Mouse (Mus musculus): ENCODE data around the gene Tmem189. TPM values are rescaled to one million over a fixed set of nuclear protein-coding genes. Genes with fewer than 3 reads are reported as not detected.

The Tmem189 gene
- polyA plus RNA-seq, 3 experiments from 2014 or later = 12.5 to 16.8 (median 12.8) TPM

DNA sequence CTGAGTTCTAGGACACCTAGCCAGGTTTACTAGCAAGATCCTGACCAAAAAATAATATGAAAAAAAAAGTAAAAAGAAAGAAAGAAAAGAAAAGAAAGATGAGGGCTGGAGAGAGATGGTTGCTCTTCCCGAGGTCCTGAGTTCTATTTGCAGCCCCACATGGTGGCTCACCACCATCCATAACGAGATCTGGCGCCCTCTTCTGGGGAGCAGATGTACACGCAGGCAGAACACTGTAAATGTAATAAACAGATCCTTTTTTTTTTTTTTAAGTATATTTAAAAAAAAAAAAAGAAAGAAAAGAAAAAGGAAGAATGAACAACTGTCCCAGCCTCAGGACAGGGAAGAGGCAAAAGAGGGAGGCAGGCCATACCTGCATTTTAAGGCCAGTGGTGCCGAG is 11.0 kb downstream of the Tmem189 start:
- no peak for ATAC-seq

DNA sequence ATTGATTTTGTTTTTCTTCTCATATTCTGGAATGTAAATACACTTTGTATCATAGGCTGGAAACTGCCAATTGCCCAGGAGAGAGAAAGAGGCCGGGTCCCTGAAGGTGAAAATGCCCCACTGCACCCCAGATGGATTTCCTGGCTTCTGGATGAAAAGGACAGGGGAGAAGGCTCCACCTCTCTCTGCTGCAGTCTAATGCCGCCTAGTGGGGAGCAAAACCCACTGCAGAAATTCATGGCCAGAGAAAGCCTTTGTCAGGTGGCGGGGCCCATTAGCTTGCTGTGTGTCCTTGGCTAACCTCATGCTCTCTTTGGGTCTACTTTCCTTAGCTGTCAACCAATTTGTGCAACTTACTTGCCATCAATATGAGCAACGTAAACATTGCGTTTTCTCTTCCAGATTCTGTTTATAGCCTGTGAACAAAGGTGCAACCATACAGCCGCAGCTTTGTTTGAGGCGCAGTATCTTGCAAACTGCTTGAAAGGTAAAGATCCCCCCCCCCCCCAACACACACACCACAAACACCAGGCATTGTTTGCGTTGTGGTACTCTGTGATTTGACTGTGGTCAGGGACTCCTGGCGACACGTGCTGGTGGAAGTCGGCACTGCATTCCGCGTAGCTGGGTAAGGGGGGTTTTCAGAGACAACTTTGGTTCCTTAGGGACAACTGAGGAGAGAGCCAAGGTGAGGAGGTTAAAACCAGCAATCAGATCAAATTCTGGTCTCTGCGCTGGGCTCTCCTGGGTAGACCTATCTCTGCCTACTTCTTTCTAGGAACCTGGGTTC is 14.3 kb downstream of the Tmem189 start:
- no peak for ATAC-seq

GRCm38 (mm10) chr2:167672212-167672685 is 17.4 kb downstream of the Tmem189 start:
- ATAC-seq = no peak

DNA sequence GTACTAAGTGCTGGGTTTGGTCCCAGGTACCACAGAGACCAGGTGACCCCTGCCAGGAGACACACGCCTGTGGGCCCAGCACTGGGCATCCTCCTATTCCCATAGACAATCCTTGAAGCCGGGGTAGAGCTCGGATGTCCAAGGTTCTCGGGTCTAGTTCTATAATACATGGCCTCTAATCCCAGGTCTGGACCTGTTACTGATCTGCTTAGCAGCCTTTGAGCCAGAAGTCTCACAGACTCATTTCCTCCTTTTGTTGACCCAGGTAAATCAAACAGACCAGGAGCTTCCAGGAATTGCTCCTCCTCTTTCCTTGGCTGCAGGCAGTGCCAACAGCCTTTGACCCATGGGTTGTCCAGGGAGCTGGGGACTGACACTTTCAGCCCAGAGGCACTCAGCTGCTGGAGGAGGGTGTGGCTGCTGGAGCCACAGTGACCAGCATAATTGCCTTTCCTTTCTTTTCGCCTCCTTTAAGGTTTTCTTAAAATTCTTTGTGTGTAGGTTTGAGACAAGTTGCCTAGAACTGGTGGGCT is 18.5 kb downstream of the Tmem189 start:
- ATAC-seq = no peak

- ATAC-seq = no peak
Observed at GRCm38 (mm10) chr2:167669398-167669797, 20.2 kb downstream of the Tmem189 start.

DNA sequence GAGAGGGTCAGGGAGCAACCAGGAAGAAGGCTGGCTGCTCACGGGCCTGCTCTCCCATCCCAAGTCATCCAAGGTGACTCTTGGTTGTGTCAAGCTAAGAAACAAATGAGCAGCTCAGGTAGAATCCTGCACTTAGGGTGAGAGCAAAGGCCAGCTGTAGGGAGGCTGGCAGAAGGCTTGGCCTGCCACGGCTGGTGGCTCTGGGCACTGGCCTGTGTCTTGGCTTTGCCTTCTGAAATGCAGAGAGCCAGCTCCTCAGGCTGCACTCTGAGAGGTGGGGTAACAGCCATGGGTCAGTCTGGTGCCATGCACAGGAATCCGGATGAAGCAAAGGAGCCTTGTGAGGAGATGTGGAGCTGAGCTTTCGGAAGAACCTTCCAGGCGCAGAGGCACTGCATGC is 21.2 kb downstream of the Tmem189 start:
- no peak for ATAC-seq

DNA sequence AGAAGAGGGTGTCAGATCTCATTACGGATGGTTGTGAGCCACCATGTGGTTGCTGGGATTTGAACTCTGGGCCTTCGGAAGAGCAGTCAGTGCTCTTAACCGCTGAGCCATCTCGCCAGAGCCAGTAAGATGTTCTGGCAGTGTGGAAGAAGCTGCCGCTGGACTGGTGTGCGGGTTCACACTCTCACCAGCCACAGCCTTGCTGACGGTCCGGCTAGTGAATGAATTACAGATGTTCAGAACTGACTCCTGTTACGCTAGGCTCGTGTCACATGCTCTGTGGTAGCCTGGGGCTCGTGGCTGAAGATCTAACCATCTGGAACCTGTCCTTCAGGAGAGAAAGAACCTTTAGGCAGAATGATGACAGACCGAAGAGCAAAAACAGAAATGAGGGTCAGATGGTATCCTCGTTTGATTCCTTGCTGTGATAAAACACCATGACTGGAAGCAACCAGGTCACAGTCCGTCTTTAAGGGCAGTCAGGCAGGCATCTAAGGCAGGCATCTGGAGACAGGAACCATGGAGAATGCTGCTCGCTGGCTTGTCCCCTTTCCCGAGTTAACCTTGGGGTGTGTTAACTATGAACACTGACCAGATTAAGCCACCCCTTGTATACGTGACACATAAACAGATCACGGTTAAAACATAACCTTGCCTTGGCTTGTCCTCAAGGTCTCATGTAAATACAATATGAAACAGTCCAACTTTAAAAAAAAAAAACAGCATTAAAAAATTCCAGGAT is 23.5 kb downstream of the Tmem189 start:
- no peak for ATAC-seq

GRCm38 (mm10) chr2:167662713-167663112 is 26.9 kb downstream of the Tmem189 start:
- no peak for ATAC-seq

DNA sequence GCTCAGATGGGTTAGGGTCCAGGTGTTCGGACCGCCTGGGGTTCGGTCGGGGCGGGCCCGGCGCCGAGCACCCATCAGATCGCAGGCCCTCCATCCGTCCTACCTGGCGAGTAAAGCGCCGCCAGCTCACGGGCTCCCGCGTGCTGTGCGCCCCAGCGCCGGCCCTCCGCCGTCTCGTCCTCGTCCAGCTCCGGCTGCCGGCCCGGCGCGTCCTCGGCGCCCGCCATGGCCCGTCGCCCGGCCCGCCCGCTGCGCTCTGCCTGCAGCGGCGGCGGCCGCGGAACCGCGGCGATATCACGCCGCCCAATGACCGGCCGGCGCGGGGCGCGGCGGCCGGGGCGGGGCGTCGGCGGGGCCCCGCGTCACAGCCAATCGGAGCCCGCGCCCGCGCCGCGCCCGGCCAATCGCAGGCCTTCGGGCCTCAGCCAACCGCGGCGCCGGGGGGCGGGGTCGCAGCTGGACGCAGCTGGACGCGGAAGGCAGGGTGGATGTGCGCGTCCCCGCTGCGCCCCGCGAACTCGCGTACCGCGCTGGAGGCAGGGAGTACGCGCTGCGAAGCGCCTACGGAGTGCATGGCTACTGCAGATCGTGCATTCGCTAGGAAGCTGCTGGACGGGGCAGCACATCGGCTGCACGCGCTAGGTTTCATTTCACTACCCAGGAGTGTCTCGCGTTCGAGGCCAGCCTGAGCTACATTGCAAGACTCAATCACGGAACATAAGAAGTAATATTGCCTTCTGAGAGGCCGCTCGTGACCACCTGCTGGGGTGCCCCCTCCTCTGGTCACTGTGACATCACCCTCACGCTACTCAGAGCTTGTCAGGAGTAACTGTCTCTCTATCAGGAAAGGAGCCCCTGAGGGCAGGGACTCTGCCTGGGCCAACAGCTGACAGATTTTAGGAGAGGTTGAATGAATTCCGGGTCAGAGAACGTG is 28.1 kb downstream of the Tmem189 start, which contains the start of gene Gm20431:
Gene Gm20431 (minus strand): TSS at position 227 of the 934 bp plus-strand sequence.
- peak; percentile 78 for ATAC-seq

- no peak for ATAC-seq
Observed at GRCm38 (mm10) chr2:167660611-167660971, 29.0 kb downstream of the Tmem189 start.

DNA sequence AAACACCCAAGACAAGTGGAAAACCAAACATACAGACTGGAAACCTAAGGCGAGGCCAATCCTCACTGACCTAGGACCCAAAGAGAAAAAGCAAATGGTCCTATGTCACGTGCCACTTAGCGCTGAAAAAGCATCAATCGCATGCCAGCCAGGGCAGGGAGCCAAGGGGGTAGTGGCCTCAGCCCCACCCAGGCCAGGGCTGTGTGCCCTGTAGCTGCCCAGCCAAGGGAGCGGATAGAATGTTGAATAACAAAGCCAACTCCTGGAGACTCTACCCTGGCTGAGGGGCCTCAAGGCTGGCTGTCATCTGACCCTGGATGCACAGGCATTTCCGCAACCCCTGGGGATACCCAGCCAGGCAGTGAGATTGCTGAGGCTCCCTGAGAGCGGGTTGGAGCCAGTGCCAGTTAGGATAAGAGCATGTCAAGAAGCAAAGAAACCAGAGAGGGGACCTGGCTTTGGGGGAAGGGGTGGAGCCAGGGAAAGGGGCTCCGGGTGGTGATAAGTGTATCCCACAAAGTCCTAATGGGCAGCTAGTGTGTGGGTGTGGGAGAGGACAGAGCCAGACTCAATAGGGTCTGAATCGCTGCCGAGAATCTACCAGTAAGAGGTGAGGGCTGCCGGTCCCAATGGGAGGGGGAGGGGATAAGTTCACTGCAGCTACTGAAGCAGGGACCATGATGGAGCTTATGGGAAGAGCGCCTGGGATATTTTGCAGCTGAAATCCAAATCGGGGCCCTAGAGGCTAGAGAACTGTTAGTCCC is 29.6 kb downstream of the Tmem189 start:
- no peak for ATAC-seq

DNA sequence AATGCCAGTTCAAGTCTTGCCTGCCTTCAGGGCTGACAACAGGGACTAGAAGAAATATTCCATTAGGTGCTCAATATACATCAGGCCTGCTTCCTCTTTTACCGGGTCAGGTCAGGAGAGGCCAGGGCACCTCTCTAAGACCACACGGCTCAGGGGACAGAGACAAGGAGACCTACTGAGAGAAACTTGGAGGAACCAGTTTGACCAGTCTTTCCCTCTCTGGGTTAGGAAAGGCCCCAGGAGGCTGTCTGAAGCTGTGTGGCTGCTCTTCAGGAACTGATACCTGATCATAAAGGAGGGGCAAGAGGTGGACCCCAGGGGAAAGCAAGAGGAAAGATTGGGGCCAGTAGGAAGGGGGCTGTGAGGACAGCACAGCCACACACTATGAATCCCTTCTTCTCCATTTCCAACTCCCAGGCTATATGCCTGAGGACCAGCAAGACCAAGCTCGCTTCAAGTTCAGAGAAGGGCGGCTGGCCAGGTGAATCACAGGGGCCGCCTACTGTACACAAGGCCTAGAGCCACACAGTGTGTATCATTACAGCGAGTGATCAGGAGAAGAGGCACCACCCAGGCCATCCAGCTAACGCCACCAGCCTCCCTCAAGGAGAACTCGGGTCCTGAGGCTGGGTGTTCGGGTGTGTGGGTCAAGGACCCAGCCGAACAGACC is 30.3 kb downstream of the Tmem189 start:
- no peak for ATAC-seq

- ATAC-seq = no peak
Observed at GRCm38 (mm10) chr2:167658712-167659111, 30.9 kb downstream of the Tmem189 start.

DNA sequence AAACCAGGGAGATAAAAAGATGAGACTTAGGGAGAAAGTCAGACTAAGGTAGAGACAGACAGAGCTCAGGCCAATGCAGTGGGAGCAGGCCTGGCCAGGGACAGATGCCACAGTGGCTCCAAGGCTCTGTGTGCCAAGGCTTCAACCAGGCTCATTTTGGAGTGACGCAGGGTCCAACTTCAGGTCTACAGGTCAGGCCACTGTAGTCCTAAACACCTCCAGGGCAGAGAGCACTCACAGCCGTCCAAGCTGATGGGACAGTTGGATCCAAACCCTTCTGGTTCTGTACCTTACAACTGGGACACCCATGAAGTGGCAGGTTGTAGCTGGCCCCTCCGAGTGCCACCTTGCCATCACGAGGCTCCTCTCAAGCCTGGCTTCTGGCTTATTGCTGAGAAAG is 31.6 kb downstream of the Tmem189 start:
- no peak for ATAC-seq

DNA sequence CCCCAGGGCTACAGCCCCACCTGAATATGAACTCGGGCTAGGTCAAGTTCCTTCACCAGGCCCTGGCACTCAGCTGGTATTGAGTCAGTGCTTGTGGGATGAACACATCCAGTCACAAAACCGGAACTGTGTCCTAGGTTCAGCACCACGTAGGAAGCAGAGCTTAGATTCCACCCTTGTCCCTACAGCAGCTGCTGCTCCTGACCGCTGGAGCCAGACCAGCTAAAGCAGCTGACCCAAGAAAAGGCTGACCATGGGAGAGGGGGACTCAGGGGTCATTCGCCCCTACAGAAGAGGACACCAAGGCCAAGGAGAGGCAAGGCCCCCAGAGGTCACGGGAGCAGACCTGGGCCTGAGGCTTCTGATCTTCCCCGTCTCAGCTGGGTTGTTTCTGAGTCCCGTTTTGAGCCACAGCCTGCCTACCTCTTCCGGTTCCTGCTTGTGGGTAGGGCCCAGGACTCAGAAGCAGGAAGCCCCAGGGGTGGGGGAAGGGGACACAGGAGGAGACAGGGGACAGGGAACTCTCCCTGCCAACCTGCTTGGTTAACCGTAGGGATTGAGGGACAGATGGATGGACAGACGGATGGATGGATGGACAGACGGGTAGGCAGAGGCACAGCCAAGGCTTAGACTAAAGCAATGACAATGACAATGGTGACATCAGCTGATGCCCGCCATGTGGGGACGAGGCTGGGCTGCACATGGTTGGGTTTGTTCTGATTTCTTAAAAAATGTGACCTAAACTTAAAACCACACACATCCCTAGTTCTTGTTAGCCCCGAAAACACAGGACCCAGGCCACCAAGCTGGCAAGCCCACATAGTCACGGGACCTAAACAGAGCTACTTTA is 32.8 kb downstream of the Tmem189 start:
- peak; percentile 85 for ATAC-seq

- no peak for ATAC-seq
Observed at GRCm38 (mm10) chr2:167654911-167655600, 34.6 kb downstream of the Tmem189 start.

- ATAC-seq = no peak
Observed at GRCm38 (mm10) chr2:167652694-167653093, 36.9 kb downstream of the Tmem189 start.

DNA sequence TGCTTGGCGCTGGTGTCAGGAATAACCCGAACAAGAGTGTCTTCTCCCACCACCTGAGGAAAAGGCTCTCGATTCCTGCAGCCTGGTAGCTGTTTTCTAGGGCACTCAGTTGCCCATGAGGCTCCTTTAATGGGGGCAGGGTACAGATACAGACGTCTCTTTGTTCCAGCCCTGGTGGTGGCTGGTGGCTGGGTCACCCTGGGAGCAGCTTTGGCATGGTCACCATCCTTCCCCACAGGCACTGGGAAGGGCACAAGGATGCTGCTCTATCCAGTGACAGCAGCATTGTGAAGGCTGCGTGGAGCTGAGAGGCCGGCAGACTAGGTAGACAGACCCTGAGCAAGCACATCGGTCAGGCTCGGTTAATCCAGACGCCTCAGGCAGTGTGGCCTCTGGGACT is 38.0 kb downstream of the Tmem189 start:
- no peak for ATAC-seq

- no peak for ATAC-seq
Observed at GRCm38 (mm10) chr2:167649290-167650032, 40.2 kb downstream of the Tmem189 start.
